Mouse (Mus musculus): ENCODE measurements around the gene Fbxo10. TPM values are rescaled to one million over a fixed set of nuclear protein-coding genes. Genes with fewer than 3 reads are reported as not detected.
A peak's percentile ranks its signal among the peaks of the same experiment; 100 is the strongest.
"Not testable (repeated sequence)": the region's sequence is repeated elsewhere in the genome, so short reads cannot be mapped to it uniquely, and the experiment has no call there.

The Fbxo10 gene
- polyA plus RNA-seq, 1 experiment from 2014 or later, result 18.0 TPM

DNA sequence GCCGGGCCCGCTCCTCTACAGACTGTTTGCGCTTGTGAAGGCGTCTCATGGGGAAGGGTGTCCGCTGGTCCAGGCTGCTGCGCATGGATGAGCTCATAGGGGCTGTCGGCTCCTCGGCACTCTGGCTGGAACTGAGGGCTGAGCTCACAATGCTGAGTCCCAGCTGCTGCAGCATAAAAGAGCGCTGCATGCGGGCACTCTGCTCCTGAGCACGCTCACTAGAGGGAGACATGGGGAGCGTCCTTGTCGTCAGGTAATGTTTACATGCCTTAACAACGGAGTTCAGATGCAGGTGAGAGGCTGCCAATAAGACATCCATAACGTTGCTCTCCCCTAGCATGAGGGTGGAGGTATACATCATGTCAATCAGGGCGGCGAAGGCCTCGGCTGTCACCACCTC is 89.6 kb downstream of the Fbxo10 start:
- Histone ChIP-seq H3K9me3 (replicated peaks; ENCODE audit: control insufficient read depth, low read length, poor library complexity, severe bottlenecking) (no peaks in the 10 kb centered on the region), H3K27ac (ENCODE audit: low read length) (no peak overlapping the region), H3K4me2 (ENCODE audit: low read length) (no peak overlapping the region), H3K27me3 (ENCODE audit: control insufficient read depth, insufficient read depth, low read depth, low read length) (no peaks in the 10 kb centered on the region), H3K36me3 (ENCODE audit: control insufficient read depth, insufficient read depth, low read length) (peaks cover 13% of the 10 kb centered on the region; the same call in 1 of the 2 replicates), H3K4me3 (ENCODE audit: low read depth, low read length) (no peak overlapping the region), H3K9ac (ENCODE audit: low read depth, low read length) (no peak overlapping the region), H3K4me1 (ENCODE audit: control insufficient read depth, insufficient read depth, low read length) (no peaks in the 10 kb centered on the region)
- ATAC-seq, result 0 out of 2 replicates have a peak, but pooled peaks have one; percentile 30
- 84% methylated on average over 18 of the region's 18 CpGs for WGBS

DNA sequence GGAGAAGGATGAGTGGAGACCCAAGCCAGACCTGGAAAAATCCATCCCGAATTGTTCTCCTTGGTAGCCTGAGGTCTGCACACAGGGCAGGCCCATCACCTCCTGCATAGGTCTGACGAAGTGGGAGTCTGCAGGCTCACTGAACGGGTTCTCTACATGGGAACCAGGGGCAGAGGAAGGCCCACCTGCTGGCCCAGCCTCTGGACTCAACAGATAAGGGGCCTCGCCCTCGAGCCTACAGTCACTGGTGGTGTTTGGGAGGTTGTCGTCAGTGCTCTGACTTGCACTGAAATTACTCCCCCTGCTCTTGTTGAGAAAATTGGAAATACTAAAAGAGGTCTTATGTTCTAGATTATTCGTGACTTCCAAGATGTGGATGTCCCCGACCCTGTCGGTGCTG is 90.6 kb downstream of the Fbxo10 start:
- Histone ChIP-seq H3K4me3 (ENCODE audit: low read depth, low read length) (no peak overlapping the region), H3K4me2 (ENCODE audit: low read length) (no peak overlapping the region), H3K9ac (ENCODE audit: low read depth, low read length) (no peak overlapping the region), H3K9me3 (replicated peaks; ENCODE audit: control insufficient read depth, low read length, poor library complexity, severe bottlenecking) (no peaks in the 10 kb centered on the region), H3K36me3 (ENCODE audit: control insufficient read depth, insufficient read depth, low read length) (peaks cover 13% of the 10 kb centered on the region; the same call in 1 of the 2 replicates), H3K27me3 (ENCODE audit: control insufficient read depth, insufficient read depth, low read depth, low read length) (no peaks in the 10 kb centered on the region), H3K27ac (ENCODE audit: low read length) (no peak overlapping the region), H3K4me1 (ENCODE audit: control insufficient read depth, insufficient read depth, low read length) (no peaks in the 10 kb centered on the region)
- no peak for ATAC-seq
- 92% methylated on average over 9 of the region's 9 CpGs for WGBS

DNA sequence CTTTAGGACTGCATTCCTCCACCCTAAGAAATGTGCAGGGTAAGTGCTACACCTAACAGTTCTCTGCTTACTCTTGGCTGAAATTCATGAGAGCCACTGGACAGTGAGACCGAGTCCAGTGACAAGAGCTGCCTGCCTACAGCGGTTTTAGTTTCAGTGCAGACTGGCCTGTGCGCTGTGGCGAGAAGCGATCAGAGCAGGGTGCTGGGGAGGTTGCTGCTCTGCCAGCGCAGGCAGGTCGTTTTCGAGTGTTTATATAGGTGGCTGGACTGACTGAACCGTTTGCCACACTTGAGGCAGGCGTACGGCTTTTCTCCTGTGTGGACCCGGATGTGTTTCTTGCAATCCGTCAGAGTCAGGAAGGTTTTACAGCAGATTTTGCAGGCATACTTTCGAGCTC is 91.2 kb downstream of the Fbxo10 start:
- H3K4me3 ChIP-seq (ENCODE audit: low read depth, low read length); H3K27me3 ChIP-seq (ENCODE audit: control insufficient read depth, insufficient read depth, low read depth, low read length); H3K9me3 ChIP-seq (replicated peaks; ENCODE audit: control insufficient read depth, low read length, poor library complexity, severe bottlenecking); ATAC-seq; H3K9ac ChIP-seq (ENCODE audit: low read depth, low read length); H3K4me1 ChIP-seq (ENCODE audit: control insufficient read depth, insufficient read depth, low read length); H3K4me2 ChIP-seq (ENCODE audit: low read length); H3K27ac ChIP-seq (ENCODE audit: low read length): not testable (repeated sequence)
- WGBS, result 91% methylated on average over 14 of the region's 14 CpGs
- peaks cover 15% of the 10 kb centered on the region; the same call in 1 of the 2 replicates for H3K36me3 ChIP-seq (ENCODE audit: control insufficient read depth, insufficient read depth, low read length)

DNA sequence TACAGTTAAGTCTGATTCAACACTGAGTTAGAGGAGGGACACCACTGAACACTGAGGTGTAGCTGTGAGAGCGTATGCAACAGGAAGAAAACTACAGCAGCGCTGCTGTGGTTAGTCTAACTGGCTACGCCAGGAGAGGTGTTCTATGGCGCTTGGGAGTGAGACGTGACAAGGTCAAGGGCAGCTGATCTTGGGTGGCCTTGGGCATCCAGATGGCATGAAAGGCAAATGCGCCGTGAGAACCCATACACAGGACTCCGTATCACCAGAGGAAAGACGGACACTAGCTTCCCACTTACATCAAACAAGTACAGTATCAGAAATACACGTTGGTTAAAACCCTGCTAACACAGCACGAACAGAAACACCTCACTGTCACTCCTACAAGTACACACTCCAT is 92.1 kb downstream of the Fbxo10 start:
- ATAC-seq; H3K27me3 ChIP-seq (ENCODE audit: control insufficient read depth, insufficient read depth, low read depth, low read length); H3K4me3 ChIP-seq (ENCODE audit: low read depth, low read length); H3K4me1 ChIP-seq (ENCODE audit: control insufficient read depth, insufficient read depth, low read length); H3K4me2 ChIP-seq (ENCODE audit: low read length); H3K9ac ChIP-seq (ENCODE audit: low read depth, low read length); H3K9me3 ChIP-seq (replicated peaks; ENCODE audit: control insufficient read depth, low read length, poor library complexity, severe bottlenecking); H3K27ac ChIP-seq (ENCODE audit: low read length): not testable (repeated sequence)
- WGBS, result 94% methylated on average over 11 of the region's 11 CpGs
- H3K36me3 ChIP-seq (ENCODE audit: control insufficient read depth, insufficient read depth, low read length), result peaks cover 16% of the 10 kb centered on the region; the same call in 1 of the 2 replicates

DNA sequence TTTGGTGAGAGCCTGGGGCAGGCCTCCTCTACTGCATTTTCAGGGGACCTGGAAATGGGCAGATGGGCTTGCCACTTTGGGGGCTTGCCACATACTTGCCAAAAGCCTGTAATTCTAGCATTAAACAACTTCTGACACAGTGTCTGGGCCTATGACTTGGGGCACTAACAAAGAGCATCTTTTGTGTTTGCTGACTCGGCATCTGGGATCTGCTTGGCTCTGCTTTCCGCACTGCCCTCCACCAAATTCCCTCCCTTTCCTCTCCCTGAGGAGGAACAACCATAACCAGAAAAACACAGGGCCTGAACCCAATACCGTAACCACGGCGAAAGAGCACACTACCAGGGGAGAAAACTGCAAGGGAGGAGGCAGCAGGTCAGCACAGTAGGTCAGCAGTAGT is 93.8 kb downstream of the Fbxo10 start:
- no peak for ATAC-seq
- H3K36me3 ChIP-seq (ENCODE audit: control insufficient read depth, insufficient read depth, low read length), result peaks cover 16% of the 10 kb centered on the region; the same call in 1 of the 2 replicates

More for the DNA sequence above, 93.8 kb downstream of the Fbxo10 start:
- Histone ChIP-seq H3K27ac (ENCODE audit: low read length) (no peak overlapping the region), H3K4me2 (ENCODE audit: low read length) (no peak overlapping the region), H3K27me3 (ENCODE audit: control insufficient read depth, insufficient read depth, low read depth, low read length) (no peaks in the 10 kb centered on the region), H3K9ac (ENCODE audit: low read depth, low read length) (no peak overlapping the region), H3K4me1 (ENCODE audit: control insufficient read depth, insufficient read depth, low read length) (no peaks in the 10 kb centered on the region), H3K9me3 (replicated peaks; ENCODE audit: control insufficient read depth, low read length, poor library complexity, severe bottlenecking) (no peaks in the 10 kb centered on the region), H3K4me3 (ENCODE audit: low read depth, low read length) (no peak overlapping the region)
- 94% methylated on average over 5 of the region's 5 CpGs for WGBS

Other genes starting within 250 kb of the Fbxo10 start
- gene Grhpr, start 103.2 kb downstream of the Fbxo10 start, polyA plus RNA-seq (2015; fragmentation: Nextera tagmentation; extraction: Ambion mirVana), result 23.9 and 27.2 TPM in 2 replicates
- gene Zbtb5, start 72.2 kb downstream of the Fbxo10 start, polyA plus RNA-seq (2015; fragmentation: Nextera tagmentation; extraction: Ambion mirVana), result 44.5 and 48.7 TPM in 2 replicates
- gene Polr1e, start 66.0 kb downstream of the Fbxo10 start, polyA plus RNA-seq (2015; fragmentation: Nextera tagmentation; extraction: Ambion mirVana), result 31.7 and 33.2 TPM in 2 replicates
- 139 and 150 TPM in 2 replicates for gene Tomm5, start 23.5 kb upstream of the Fbxo10 start, polyA plus RNA-seq (2015; fragmentation: Nextera tagmentation; extraction: Ambion mirVana)
- gene Frmpd1, start 100.3 kb upstream of the Fbxo10 start, polyA plus RNA-seq (2015; fragmentation: Nextera tagmentation; extraction: Ambion mirVana), result 1.7 and 2.4 TPM in 2 replicates
- gene Trmt10b, start 212.5 kb upstream of the Fbxo10 start, polyA plus RNA-seq (2015; fragmentation: Nextera tagmentation; extraction: Ambion mirVana), result 25.5 and 28.6 TPM in 2 replicates

Data from midbrain, embryonic 16.5 days (tissue).